Mouse (Mus musculus) kidney, adult 2 months (tissue): ENCODE data around the gene Wwc2. TPM values are rescaled to one million over a fixed set of nuclear protein-coding genes. Genes with fewer than 3 reads are reported as not detected.
A peak's percentile ranks its signal among the peaks of the same experiment; 100 is the strongest.

Source experiments
- DNase-seq: peaks from one replicate; pipeline ENCODE4 v3.0.0; 2021
- H3K27ac ChIP-seq: fragments of 200-500 bp; 2 replicates; pipeline ENCODE4 v1.5.1; 2012; ENCODE audit warnings: low read depth, low read length, control low read depth, inconsistent platforms; ENCODE audit not compliant: insufficient read depth
- H3K27me3 ChIP-seq: fragments of 200-500 bp; replicated peaks from 2 replicates; pipeline ENCODE4 v1.6.1; 2012; ENCODE audit warnings: mild to moderate bottlenecking, moderate library complexity, low read length, inconsistent platforms; ENCODE audit not compliant: control insufficient read depth, insufficient read depth
- H3K36me3 ChIP-seq: fragments of 200-500 bp; 2 replicates; pipeline ENCODE4 v1.6.1; 2012; ENCODE audit warnings: mild to moderate bottlenecking, moderate library complexity, low read length, inconsistent platforms; ENCODE audit not compliant: control insufficient read depth, insufficient read depth
- H3K4me1 ChIP-seq: fragments of 200-500 bp; 2 replicates; pipeline ENCODE4 v1.6.1; 2011; ENCODE audit warnings: low read length; ENCODE audit not compliant: control insufficient read depth, insufficient read depth
- H3K4me3 ChIP-seq: fragments of 200-500 bp; 2 replicates; pipeline ENCODE4 v1.5.1; 2011; ENCODE audit warnings: mild to moderate bottlenecking, low read depth, low read length, control low read depth; ENCODE audit not compliant: insufficient read depth
- CTCF ChIP-seq: fragments of 200-500 bp; conservative IDR thresholded peaks from 2 replicates; pipeline ENCODE4 v1.5.1; 2011; ENCODE audit warnings: low read depth, mild to moderate bottlenecking, control low read depth, low read length, moderate library complexity, mixed read lengths; ENCODE audit not compliant: insufficient read depth, insufficient read length
- POLR2A ChIP-seq: fragments of 200-500 bp; IDR thresholded peaks from one replicate; pipeline ENCODE4 v1.6.1; 2011; ENCODE audit warnings: low read depth, low read length, control low read depth
- WGBS: fragments of 180-500 bp; shearing (Covaris S2); methylation state at CpG from one replicate; pipeline ENCODE4 v1.1.7; 2018; 5-methylcytosine and 5-hydroxymethylcytosine counted together
- polyA plus RNA-seq: library from polyadenylated mRNA; depleted of rRNA; stranded (reverse); fragments of >200 nt; gene quantifications from 2 replicates; pipeline ENCODE4 v1.2.3, GENCODE M21; 2012

Wwc2 gene
- polyA plus RNA-seq, 1 experiment: 20.4 TPM

DNA sequence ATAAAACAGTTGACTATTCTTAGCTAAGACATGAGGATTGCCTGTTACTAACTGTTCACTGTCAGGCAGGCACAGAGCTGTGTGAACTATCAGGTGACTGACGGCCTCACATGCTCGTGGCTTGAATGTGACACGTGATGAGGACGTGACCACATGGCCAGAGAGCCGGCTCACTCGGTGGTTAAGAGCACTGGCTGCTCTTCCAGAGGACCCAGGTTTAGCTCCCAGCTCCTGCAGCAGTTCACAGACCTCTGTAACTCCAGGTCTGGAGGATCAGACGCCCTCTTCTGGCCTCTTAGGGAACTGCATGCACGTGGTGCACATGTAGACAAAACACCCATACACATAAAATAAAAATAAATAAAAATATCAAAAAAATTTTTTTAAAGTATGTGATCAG, 140.9 kb downstream of the Wwc2 start:
- peaks cover 9% of the 10 kb centered on the region; the same call in 1 of the 2 replicates for H3K36me3 ChIP-seq
- H3K27me3 ChIP-seq: no peaks in the 10 kb centered on the region
- TF ChIP-seq CTCF (peak; percentile 36; the same call in 1 of the 2 replicates), POLR2A (no peak)
- no peak overlapping the region for H3K4me3 ChIP-seq
- 83% methylated on average over 8 of the region's 8 CpGs for WGBS
- H3K27ac ChIP-seq: no peak overlapping the region
- DNase-seq: no peak
- no peaks in the 10 kb centered on the region for H3K4me1 ChIP-seq

DNA sequence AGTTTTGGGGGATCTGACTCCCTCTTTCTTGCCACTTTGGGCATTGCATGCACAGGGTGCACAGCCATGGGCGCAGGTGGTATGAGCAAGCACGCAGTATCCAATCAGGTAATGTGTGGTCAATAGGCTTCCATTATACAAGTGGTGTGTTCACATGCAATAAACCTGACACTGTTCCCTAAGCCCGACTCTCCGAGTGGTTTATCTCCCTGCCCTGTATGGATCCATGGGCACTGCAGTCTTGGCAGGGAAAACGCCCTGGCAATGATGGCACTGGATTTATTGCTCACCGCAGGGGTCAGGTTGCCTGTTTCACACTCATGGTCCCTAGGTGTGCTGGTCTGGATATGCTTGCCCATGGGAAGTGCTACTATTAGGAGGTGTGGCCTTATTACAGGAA, 142.8 kb downstream of the Wwc2 start:
- DNase-seq: no peak
- H3K4me3 ChIP-seq: no peak overlapping the region
- peaks cover 9% of the 10 kb centered on the region for H3K36me3 ChIP-seq
- no peak for TF ChIP-seq POLR2A
- TF ChIP-seq CTCF: no peak
- 93% methylated on average over 6 of the region's 6 CpGs for whole genome bisulfite sequencing
- H3K27me3 ChIP-seq: no peaks in the 10 kb centered on the region
- no peaks in the 10 kb centered on the region for H3K4me1 ChIP-seq
- H3K27ac ChIP-seq: no peak overlapping the region

DNA sequence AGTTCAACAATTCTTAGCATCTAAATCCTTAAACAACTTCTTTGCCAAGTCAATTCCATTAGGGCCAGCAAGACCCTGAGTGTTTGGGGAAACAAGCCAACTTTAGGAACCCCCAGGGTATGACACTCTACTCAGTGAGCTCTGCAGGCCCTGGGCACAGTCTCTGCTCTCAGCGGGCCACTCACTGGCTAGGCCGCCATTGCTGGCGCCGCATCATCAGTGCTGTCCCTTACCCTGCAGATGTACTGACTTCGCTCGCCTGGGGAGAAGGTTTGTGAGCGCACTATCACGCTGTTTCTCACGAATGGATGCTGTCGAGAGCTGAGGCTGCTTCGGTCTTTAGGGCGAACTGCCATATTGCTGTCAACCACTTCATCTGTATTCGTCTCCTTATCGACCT, 143.6 kb downstream of the Wwc2 start:
- TF ChIP-seq CTCF: no peak
- Histone ChIP-seq H3K36me3 (peaks cover 13% of the 10 kb centered on the region), H3K27ac (no peak overlapping the region), H3K4me1 (no peaks in the 10 kb centered on the region), H3K27me3 (no peaks in the 10 kb centered on the region), H3K4me3 (no peak overlapping the region)
- DNase-seq: no peak
- WGBS: 94% methylated on average over 14 of the region's 14 CpGs

DNA sequence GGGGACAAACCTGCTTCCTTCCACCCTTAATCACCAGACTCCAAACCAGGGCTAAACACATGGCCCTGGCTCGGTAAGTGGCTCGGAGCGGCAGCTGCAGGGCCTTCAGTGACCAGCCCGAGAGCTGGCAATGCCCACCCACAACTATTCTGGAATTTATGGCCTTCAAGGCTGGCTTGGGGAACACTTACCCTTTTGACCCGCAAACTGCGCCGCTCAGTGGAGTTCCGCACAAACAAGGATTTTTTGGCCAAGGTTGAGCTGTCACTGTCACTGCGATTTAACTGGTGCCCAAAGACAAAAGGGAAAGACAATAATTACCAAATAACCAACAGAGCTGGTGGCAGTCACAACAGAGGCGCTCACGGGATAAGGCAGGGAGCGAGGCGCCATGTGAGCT, 144.8 kb downstream of the Wwc2 start:
- H3K4me3 ChIP-seq: no peak overlapping the region
- TF ChIP-seq CTCF (no peak), POLR2A (no peak)
- H3K4me1 ChIP-seq: no peaks in the 10 kb centered on the region
- H3K27me3 ChIP-seq: no peaks in the 10 kb centered on the region
- WGBS: 60% methylated on average over 13 of the region's 13 CpGs
- peaks cover 16% of the 10 kb centered on the region for H3K36me3 ChIP-seq
- H3K27ac ChIP-seq: no peak overlapping the region
- peak; percentile 41 for DNase-seq

DNA sequence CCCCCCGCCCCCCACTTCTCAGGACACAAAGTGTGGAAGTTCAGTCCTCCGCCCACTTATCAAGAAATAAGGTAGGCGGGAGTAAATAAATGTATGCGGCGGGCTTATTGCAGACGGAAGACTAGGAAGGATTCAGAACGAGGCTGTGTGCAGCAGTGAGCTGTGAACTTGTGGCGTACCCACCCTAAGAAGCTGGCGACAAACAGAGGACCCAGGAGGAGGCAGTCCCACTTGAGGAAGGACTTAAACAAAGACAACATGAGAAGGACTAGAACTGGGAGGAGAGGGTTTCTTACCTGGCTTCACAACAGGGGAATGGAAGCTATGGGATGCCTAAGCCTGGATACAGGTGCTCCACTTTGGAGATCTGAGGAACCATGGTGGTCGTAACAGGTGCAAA, 147.1 kb downstream of the Wwc2 start:
- no peaks in the 10 kb centered on the region for H3K27me3 ChIP-seq
- WGBS: 99% methylated on average over 10 of the region's 10 CpGs
- TF ChIP-seq POLR2A: no peak
- TF ChIP-seq CTCF: no peak
- peaks cover 23% of the 10 kb centered on the region for H3K36me3 ChIP-seq
- no peak overlapping the region for H3K4me3 ChIP-seq
- no peak for DNase-seq
- no peaks in the 10 kb centered on the region for H3K4me1 ChIP-seq
- H3K27ac ChIP-seq: no peak overlapping the region

DNA sequence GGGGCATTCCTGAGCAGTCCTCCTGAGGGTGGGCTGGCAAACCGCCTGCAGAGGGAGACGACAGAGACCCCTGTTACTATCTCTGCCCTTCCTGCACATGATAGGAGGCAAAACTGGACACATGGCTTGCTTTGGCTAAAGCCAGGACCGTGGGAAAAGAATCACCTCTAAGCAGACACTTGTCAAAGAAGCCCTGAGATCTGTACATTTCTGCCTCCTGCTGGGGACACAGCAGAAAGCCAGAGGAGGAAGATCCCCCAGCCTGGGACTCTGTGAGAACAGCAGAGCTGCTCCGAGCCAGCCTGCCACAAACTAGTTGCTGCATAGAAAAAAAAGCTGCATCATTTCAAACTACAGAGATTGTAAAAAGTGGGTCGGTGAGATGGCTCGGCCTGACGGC, 147.7 kb downstream of the Wwc2 start:
- Histone ChIP-seq H3K4me1 (no peaks in the 10 kb centered on the region), H3K27ac (no peak overlapping the region), H3K27me3 (no peaks in the 10 kb centered on the region), H3K36me3 (peaks cover 23% of the 10 kb centered on the region), H3K4me3 (no peak overlapping the region)
- no peak for TF ChIP-seq CTCF
- no peak for TF ChIP-seq POLR2A
- DNase-seq: no peak
- WGBS: 73% methylated on average over 7 of the region's 7 CpGs

DNA sequence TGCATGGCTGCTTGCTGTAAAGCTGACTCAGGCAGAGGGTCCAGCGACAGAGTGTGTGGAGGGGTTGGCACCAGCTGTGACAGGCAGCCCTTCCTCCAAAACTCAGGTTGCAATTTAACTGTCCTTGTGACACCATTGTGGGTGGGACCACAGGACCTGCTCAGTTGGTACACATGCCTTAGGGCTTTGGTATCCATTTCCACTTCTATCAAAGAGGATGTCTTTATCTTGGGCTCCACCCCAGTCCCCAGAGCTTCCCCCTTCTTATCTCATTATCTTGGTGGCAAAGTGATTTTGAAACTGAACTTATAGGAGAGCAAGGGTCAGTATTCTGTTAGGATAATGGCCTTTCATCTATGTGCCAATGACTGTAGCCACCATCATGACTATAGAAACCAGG, 156.8 kb downstream of the Wwc2 start:
- H3K4me1 ChIP-seq: no peaks in the 10 kb centered on the region
- 55% methylated on average over 1 of the region's 1 CpGs for WGBS
- DNase-seq: no peak
- H3K36me3 ChIP-seq: peaks cover 5% of the 10 kb centered on the region; the same call in 1 of the 2 replicates
- H3K4me3 ChIP-seq: no peak overlapping the region
- H3K27me3 ChIP-seq: no peaks in the 10 kb centered on the region
- TF ChIP-seq CTCF (no peak), POLR2A (no peak)
- no peak overlapping the region for H3K27ac ChIP-seq

DNA sequence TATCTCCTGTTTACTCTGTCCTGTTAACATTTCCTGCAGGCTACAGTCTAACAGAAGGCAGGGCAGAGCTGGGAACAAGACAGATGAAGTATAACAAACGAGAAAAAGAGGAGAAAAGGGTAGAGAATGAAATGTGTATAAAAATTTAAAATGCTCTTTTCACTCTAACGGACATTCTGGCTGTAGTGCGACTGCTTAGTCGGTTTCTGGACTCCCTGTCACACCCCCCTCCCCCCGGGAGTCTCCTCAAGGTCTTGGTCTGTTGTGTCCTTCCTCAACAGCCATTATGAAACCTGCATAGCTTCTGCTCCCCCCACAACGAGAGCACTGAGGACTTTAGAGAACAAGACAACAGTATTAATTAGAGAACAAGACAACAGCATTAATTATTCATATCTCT, 158.1 kb downstream of the Wwc2 start:
- WGBS: 73% methylated on average over 6 of the region's 6 CpGs
- TF ChIP-seq POLR2A (no peak), CTCF (no peak)
- DNase-seq: no peak
- Histone ChIP-seq H3K27me3 (no peaks in the 10 kb centered on the region), H3K36me3 (peaks cover 3% of the 10 kb centered on the region; the same call in 1 of the 2 replicates), H3K4me3 (no peak overlapping the region), H3K4me1 (no peaks in the 10 kb centered on the region), H3K27ac (no peak overlapping the region)
